Mouse (Mus musculus): ENCODE results near the gene Ptprn2. TPM values are rescaled to one million over a fixed set of nuclear protein-coding genes. Genes with fewer than 3 reads are reported as not detected.

Ptprn2 gene
- polyA plus RNA-seq, 1 experiment = 0.21 TPM

Other genes starting within 250 kb of the Ptprn2 start
- gene Wdr60, start 222.7 kb upstream of the Ptprn2 start, polyA plus RNA-seq (2012; rRNA removed) = 12.5 and 16.4 TPM in 2 replicates
- not detected in 2 replicates for gene Gm11027, start 210.3 kb upstream of the Ptprn2 start, polyA plus RNA-seq (2012; rRNA removed)
- gene Esyt2, start 204.5 kb upstream of the Ptprn2 start, polyA plus RNA-seq (2012; rRNA removed) = 21.5 and 34.7 TPM in 2 replicates
- 3.1 and 3.2 TPM in 2 replicates for gene Ncapg2, start 80.3 kb upstream of the Ptprn2 start, polyA plus RNA-seq (2012; rRNA removed)

All from urinary bladder, adult 2 months (tissue).